Mouse (Mus musculus): ENCODE measurements at regions not wholly inside any gene's neighbourhood (a gene's known extent, or its start where the extent isn't known, plus 50 kb on each side); places are given as distances from the start of the nearest gene placed in this dataset.

DNA sequence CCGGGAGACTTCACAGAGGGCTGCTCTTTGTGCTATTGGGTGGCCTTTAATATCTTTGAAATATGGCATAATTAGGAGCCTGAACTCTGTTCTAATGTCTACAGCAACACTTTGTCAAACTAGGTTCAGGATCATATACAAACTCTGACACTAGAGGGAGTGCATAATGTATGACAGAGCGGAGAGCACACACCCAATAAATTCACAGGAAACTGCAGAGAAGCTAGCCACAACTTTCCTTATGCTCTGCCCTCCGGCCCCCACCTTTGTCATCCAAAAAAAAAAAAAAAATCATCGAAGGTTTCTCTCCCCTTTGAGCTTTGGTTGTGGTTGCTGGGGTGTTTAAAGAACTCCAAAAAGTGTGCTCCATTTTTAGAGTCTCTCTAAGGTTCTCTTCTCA is 107.6 kb downstream of the Npy start:
- H3K4me1 ChIP-seq (ENCODE audit: control insufficient read depth, insufficient read depth, low read length) = peaks cover 3% of the 10 kb centered on the region; the same call in 1 of the 2 replicates
- H3K27me3 ChIP-seq (ENCODE audit: control insufficient read depth, insufficient read depth, low read length) = no peaks in the 10 kb centered on the region
- H3K4me3 ChIP-seq (ENCODE audit: low read depth, low read length) = no peak overlapping the region
- no peak overlapping the region for H3K9ac ChIP-seq (ENCODE audit: low read length)
- H3K36me3 ChIP-seq (ENCODE audit: control insufficient read depth, insufficient read depth, low read length) = no peaks in the 10 kb centered on the region
- H3K4me2 ChIP-seq (ENCODE audit: low read depth) = no peak overlapping the region
- H3K9me3 ChIP-seq (ENCODE audit: control insufficient read depth, low read length) = no peaks in the 10 kb centered on the region
- ATAC-seq (ENCODE audit: insufficient read depth, low FRiP score, low TSS enrichment) (no peak), DNase-seq (ENCODE audit: low spot score) (no peak)
- WGBS = 48% methylated on average over 4 of the region's 4 CpGs
- no peak overlapping the region for H3K27ac ChIP-seq (ENCODE audit: low read depth, low read length)

DNA sequence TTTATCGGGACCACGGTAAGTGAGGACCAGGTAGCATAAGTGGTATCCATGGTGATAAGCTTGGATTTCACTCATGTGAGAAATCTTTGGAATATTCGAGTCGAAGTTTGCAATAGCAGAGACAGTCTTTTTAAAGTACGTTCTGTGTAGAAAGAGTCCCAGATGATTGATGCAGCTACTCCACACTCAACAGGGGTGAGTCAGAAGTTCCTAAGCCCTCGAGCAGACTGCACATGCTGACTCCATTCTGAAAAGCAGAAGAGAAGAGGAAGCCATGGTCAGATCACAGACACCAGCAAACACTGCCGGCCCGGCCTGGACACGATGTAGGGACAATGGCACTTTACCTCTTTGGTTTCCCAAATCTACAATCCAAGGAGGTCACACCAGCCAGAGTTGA is 120.6 kb downstream of the Npy start:
- H3K4me1 ChIP-seq (ENCODE audit: control insufficient read depth, insufficient read depth, low read length) = no peaks in the 10 kb centered on the region
- H3K27me3 ChIP-seq (ENCODE audit: control insufficient read depth, insufficient read depth, low read length) = no peaks in the 10 kb centered on the region
- no peaks in the 10 kb centered on the region for H3K9me3 ChIP-seq (ENCODE audit: control insufficient read depth, low read length)
- no peak overlapping the region for H3K9ac ChIP-seq (ENCODE audit: low read length)
- H3K4me2 ChIP-seq (ENCODE audit: low read depth) = no peak overlapping the region
- no peak overlapping the region for H3K27ac ChIP-seq (ENCODE audit: low read depth, low read length)
- H3K36me3 ChIP-seq (ENCODE audit: control insufficient read depth, insufficient read depth, low read length) = no peaks in the 10 kb centered on the region
- 88% methylated on average over 9 of the region's 9 CpGs for WGBS
- DNase-seq (ENCODE audit: low spot score) (no peak), ATAC-seq (ENCODE audit: insufficient read depth, low FRiP score, low TSS enrichment) (no peak)
- no peak overlapping the region for H3K4me3 ChIP-seq (ENCODE audit: low read depth, low read length)

DNA sequence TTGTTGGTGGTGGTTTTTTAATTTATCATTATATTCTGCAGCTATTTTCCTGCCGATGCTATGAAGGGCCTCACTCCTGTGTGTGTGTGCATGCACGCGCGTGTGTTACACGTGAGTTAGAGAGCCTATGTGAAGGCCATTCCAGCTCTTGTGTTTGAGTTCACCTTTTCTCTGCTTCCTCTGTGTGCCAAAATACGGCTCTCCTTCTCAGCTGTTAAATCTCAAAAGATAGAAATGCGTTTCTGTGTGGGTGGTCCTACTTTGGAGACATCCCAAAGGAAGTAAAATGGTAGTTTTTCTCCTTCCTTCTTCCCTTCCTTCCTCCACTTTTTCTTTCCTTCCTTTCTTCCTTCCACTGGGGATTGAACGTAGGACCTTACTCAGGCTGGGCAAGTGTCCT is 136.4 kb downstream of the Npy start:
- no peaks in the 10 kb centered on the region for H3K36me3 ChIP-seq (ENCODE audit: control insufficient read depth, insufficient read depth, low read length)
- 93% methylated on average over 8 of the region's 8 CpGs for WGBS
- H3K27me3 ChIP-seq (ENCODE audit: control insufficient read depth, insufficient read depth, low read length) = no peaks in the 10 kb centered on the region
- no peak for DNase-seq (ENCODE audit: low spot score)
- no peaks in the 10 kb centered on the region for H3K9me3 ChIP-seq (ENCODE audit: control insufficient read depth, low read length)
- ATAC-seq (ENCODE audit: insufficient read depth, low FRiP score, low TSS enrichment) = no peak
- H3K4me3 ChIP-seq (ENCODE audit: low read depth, low read length) = no peak overlapping the region
- H3K4me2 ChIP-seq (ENCODE audit: low read depth) = no peak overlapping the region
- no peak overlapping the region for H3K9ac ChIP-seq (ENCODE audit: low read length)
- H3K4me1 ChIP-seq (ENCODE audit: control insufficient read depth, insufficient read depth, low read length) = no peaks in the 10 kb centered on the region
- H3K27ac ChIP-seq (ENCODE audit: low read depth, low read length) = no peak overlapping the region

DNA sequence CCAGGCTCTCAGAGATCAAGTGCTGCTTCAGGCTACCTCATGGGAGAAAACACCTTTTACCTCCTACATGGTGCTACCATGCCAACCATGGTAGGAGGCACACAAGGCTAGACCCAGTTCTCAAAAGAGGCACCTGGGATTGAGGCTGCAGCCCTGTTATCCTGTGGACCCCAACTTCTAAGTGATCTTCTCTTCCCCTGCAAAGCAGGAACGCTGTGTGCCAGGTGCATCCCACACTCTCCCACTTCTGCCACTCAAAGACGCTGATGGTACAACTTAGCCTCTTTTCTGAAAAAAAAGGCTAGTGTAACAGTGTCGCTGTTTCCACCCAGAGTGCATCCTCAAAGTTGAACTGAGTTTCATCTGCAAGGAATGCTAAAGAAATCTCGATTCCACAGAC is 138.7 kb downstream of the Npy start:
- H3K36me3 ChIP-seq (ENCODE audit: control insufficient read depth, insufficient read depth, low read length) = no peaks in the 10 kb centered on the region
- ATAC-seq (ENCODE audit: insufficient read depth, low FRiP score, low TSS enrichment) (no peak), DNase-seq (ENCODE audit: low spot score) (no peak)
- no peak overlapping the region for H3K4me3 ChIP-seq (ENCODE audit: low read depth, low read length)
- H3K4me2 ChIP-seq (ENCODE audit: low read depth) = no peak overlapping the region
- no peaks in the 10 kb centered on the region for H3K9me3 ChIP-seq (ENCODE audit: control insufficient read depth, low read length)
- H3K27ac ChIP-seq (ENCODE audit: low read depth, low read length) = no peak overlapping the region
- H3K4me1 ChIP-seq (ENCODE audit: control insufficient read depth, insufficient read depth, low read length) = no peaks in the 10 kb centered on the region
- H3K9ac ChIP-seq (ENCODE audit: low read length) = no peak overlapping the region
- WGBS = 90% methylated on average over 4 of the region's 4 CpGs
- no peaks in the 10 kb centered on the region for H3K27me3 ChIP-seq (ENCODE audit: control insufficient read depth, insufficient read depth, low read length)

DNA sequence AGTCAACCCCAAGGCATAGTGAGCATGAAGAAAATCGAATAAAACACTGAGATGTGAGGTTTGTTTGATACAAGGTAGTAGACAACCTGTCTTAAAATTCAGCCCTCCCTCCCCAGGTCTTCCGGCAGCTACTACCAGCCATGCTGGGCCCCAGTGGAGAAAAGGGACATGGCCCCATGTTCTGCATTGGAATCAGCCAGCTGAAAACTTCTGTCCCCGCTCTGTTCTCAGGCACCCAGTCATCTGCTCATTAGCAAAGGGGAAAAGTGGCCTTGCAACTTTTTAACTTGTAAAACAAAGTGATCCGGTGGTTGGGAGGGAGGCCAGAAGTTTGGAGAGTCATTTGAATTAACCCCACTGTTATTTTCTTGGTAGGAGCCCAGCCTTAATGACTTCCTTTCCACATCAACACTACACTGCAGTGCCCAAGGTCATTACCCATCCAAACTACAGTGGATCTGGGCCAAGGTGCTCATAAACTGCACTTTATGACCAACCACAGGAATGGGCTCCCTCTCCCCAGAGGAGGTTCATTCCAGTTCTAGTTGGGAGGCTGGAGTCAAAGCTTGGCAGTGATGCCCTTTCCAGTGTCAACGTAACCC is 143.5 kb downstream of the Npy start:
- Histone ChIP-seq H3K4me1 (ENCODE audit: control insufficient read depth, insufficient read depth, low read length) (no peaks in the 10 kb centered on the region), H3K27me3 (ENCODE audit: control insufficient read depth, insufficient read depth, low read length) (no peaks in the 10 kb centered on the region), H3K9me3 (ENCODE audit: control insufficient read depth, low read length) (no peaks in the 10 kb centered on the region), H3K4me2 (ENCODE audit: low read depth) (no peak overlapping the region), H3K36me3 (ENCODE audit: control insufficient read depth, insufficient read depth, low read length) (no peaks in the 10 kb centered on the region), H3K4me3 (ENCODE audit: low read depth, low read length) (no peak overlapping the region), H3K9ac (ENCODE audit: low read length) (no peak overlapping the region), H3K27ac (ENCODE audit: low read depth, low read length) (no peak overlapping the region)
- ATAC-seq (ENCODE audit: insufficient read depth, low FRiP score, low TSS enrichment) (no peak), DNase-seq (ENCODE audit: low spot score) (no peak)
- WGBS = 77% methylated on average over 5 of the region's 5 CpGs

DNA sequence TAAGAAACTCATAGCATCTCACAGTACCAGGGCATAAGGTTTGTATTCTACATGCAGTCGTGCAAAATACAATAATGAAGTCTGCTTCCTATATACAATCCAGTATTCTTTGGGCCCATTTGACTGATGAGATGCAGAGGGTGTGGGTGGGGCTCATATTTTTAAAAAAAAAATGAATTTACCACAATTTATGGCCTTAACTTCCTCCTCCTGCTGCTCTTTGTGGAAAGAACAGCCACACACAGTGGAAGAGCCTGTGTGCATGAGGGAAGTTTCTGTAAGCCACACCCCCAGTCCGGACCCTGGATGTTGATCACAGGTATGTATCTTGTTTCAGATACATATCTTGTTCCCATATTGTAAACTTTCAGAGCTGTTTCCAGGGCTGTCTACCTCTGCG is 143.5 kb upstream of the Mpp6 start:
- Histone ChIP-seq H3K27me3 (ENCODE audit: control insufficient read depth, insufficient read depth, low read length) (no peaks in the 10 kb centered on the region), H3K9ac (ENCODE audit: low read length) (no peak overlapping the region), H3K4me1 (ENCODE audit: control insufficient read depth, insufficient read depth, low read length) (no peaks in the 10 kb centered on the region), H3K36me3 (ENCODE audit: control insufficient read depth, insufficient read depth, low read length) (no peaks in the 10 kb centered on the region), H3K9me3 (ENCODE audit: control insufficient read depth, low read length) (no peaks in the 10 kb centered on the region), H3K4me2 (ENCODE audit: low read depth) (no peak overlapping the region), H3K27ac (ENCODE audit: low read depth, low read length) (no peak overlapping the region), H3K4me3 (ENCODE audit: low read depth, low read length) (no peak overlapping the region)
- 92% methylated on average over 3 of the region's 3 CpGs for WGBS
- no peak for ATAC-seq (ENCODE audit: insufficient read depth, low FRiP score, low TSS enrichment)
- DNase-seq (ENCODE audit: low spot score) = no peak

DNA sequence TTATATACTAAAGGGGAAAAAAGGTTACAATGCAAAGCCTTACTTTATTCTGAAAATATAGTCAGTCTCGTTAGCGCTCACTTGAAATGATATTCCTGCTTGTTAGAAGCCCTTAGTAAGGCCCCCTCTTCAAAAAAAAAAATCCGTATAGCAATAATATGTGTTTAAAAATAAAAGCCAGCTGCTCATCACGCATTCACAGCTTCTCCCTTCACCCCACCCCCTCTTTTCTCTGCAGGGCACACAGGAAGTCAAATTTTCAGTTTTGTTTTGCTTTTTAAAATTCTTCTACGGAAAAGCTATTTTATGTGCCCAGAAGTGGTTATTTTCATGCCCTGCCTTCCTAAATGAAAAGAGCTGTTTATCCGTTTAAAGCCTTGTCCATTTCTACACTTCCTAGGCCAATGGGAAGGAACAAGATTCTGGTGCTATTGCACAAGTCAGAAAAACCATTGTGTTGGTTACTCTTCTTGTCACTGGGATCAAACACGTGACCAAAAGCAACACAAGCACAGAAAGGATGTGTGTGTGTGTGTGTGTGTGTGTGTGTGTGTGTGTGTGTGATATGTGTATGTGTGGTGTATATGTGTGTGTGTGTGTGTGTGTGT is 136.7 kb upstream of the Mpp6 start:
- H3K4me2 ChIP-seq (ENCODE audit: low read depth) = no peak overlapping the region
- no peak overlapping the region for H3K4me3 ChIP-seq (ENCODE audit: low read depth, low read length)
- 84% methylated on average over 7 of the region's 7 CpGs for WGBS
- no peaks in the 10 kb centered on the region for H3K27me3 ChIP-seq (ENCODE audit: control insufficient read depth, insufficient read depth, low read length)
- DNase-seq (ENCODE audit: low spot score) (no peak), ATAC-seq (ENCODE audit: insufficient read depth, low FRiP score, low TSS enrichment) (no peak)
- H3K36me3 ChIP-seq (ENCODE audit: control insufficient read depth, insufficient read depth, low read length) = no peaks in the 10 kb centered on the region
- no peak overlapping the region for H3K9ac ChIP-seq (ENCODE audit: low read length)
- H3K9me3 ChIP-seq (ENCODE audit: control insufficient read depth, low read length) = no peaks in the 10 kb centered on the region
- no peak overlapping the region for H3K27ac ChIP-seq (ENCODE audit: low read depth, low read length)
- H3K4me1 ChIP-seq (ENCODE audit: control insufficient read depth, insufficient read depth, low read length) = no peaks in the 10 kb centered on the region

DNA sequence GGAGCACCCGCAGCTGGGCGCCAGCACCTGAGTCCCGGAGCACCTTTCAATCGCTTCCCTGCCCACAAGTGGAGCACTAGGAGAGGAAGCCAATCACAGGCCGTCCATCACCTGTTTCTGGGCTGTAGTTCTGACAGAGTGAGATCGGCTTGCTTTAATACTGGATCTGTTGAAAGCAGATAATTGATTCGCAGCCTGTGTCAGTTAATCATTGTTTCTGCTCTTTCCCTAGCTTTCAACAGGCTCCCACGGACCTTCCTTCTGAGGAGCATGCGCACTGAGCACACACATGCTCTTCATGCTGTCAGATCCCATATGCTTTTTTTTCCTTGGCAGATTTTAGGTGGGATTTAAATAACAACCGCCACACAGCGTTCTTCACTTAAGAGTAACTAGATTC is 132.3 kb upstream of the Mpp6 start:
- Histone ChIP-seq H3K27ac (ENCODE audit: low read depth, low read length) (no peak overlapping the region), H3K36me3 (ENCODE audit: control insufficient read depth, insufficient read depth, low read length) (no peaks in the 10 kb centered on the region), H3K27me3 (ENCODE audit: control insufficient read depth, insufficient read depth, low read length) (no peaks in the 10 kb centered on the region), H3K4me2 (ENCODE audit: low read depth) (no peak overlapping the region), H3K4me1 (ENCODE audit: control insufficient read depth, insufficient read depth, low read length) (no peaks in the 10 kb centered on the region), H3K9me3 (ENCODE audit: control insufficient read depth, low read length) (no peaks in the 10 kb centered on the region), H3K4me3 (ENCODE audit: low read depth, low read length) (no peak overlapping the region), H3K9ac (ENCODE audit: low read length) (no peak overlapping the region)
- 76% methylated on average over 11 of the region's 11 CpGs for WGBS
- DNase-seq (ENCODE audit: low spot score) = peak; percentile 28
- no peak for ATAC-seq (ENCODE audit: insufficient read depth, low FRiP score, low TSS enrichment)

DNA sequence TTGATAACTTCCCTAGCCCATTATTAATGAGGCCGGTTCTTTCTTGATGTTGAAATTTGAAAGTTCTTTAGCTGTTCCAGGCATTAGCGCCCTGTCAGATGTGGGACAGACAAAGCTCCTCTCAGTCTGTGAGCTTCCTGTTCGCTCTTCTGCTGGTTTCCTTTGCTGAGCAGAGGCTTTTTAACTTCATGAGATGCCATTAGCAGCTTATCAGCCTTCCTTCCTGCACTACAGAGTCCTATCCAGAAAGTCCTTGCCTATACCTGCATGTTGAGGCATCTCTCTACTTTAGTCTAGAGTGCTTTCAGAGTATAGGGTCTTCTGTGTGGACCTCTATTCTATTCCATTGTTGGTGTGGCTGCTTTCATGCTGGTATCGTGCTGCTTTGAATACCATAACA is 126.3 kb upstream of the Mpp6 start:
- DNase-seq (ENCODE audit: low spot score) = no peak
- Histone ChIP-seq H3K4me3 (ENCODE audit: low read depth, low read length) (no peak overlapping the region), H3K27me3 (ENCODE audit: control insufficient read depth, insufficient read depth, low read length) (no peaks in the 10 kb centered on the region), H3K4me1 (ENCODE audit: control insufficient read depth, insufficient read depth, low read length) (no peaks in the 10 kb centered on the region; the same call in 1 of the 2 replicates), H3K9ac (ENCODE audit: low read length) (no peak overlapping the region), H3K36me3 (ENCODE audit: control insufficient read depth, insufficient read depth, low read length) (no peaks in the 10 kb centered on the region), H3K27ac (ENCODE audit: low read depth, low read length) (no peak overlapping the region), H3K9me3 (ENCODE audit: control insufficient read depth, low read length) (no peaks in the 10 kb centered on the region), H3K4me2 (ENCODE audit: low read depth) (no peak overlapping the region)
- ATAC-seq (ENCODE audit: insufficient read depth, low FRiP score, low TSS enrichment) = no peak
- WGBS = 70% methylated on average over 4 of the region's 4 CpGs
